Mouse (Mus musculus) spleen, postnatal 10 days (tissue): ENCODE measurements around the gene Syk.

Source experiments
- DNase-seq, 2 experiments: peaks; one replicate each; pipeline ENCODE4 v3.0.0; 2021 to 2022; ENCODE audit warnings: low spot score in 2 of 2

Gene Syk

DNA sequence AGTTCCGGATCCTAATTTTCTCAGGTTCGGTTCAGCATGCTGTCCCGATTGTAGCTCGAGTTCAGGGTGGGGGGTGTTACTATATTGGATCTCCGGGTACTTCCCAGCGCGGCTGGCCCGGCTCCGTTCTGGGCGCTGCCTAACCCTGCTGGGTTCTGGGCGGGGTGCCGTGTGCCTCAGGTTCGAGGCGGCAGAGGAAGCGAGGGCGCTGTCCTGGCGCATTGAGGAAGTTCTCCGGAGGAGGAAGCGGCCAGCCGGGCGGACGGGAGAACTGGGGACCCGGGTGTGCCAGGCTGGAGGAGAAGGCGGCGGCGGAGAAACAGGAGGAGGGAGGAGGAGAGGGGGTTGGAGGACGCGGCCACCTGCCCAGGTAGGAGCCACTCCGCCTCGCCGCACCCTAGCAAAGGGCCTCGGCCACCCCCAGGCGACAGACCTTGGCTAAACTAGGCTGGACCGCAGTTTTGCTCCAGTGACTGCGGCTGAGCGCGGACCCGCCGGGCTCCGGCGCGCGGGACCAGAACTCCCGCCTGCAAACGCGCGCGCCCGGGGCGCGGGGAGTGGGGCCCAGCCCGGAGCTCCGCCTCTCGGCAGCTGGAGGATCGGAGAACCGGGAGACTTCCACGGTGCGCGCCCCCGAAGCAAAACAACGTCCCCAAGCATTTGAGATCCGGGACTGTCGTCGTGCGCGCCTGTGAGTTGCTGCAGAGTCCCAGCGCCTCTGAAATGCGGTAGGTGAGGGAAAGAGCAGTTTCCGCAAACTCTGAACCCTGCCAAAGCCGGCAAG lies at the start of gene Syk:
Syk (plus strand) TSS at position 296 of the 784 bp plus-strand sequence.
- DNase-seq, result peak; percentile 64 to 74

DNA sequence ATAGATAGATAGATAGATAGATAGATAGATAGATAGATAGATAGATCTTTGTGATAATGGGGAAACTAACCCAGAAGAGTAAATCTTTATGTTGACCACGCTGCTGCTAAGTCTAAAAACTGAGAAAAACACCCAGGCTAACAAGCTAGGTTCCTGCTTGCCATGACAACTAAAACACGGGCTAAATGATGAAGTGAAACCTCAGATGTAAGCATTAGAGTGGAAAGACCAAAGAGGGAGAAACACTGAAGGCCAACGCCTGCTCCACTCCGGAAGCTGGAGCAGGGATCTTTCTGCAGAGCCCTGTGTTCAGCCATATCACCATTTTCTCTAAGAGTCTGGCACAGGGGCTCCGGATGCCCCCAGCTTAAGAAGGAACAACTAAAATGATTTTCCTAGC lies 49.3 kb upstream of the Syk start:
- no peak for DNase-seq

DNA sequence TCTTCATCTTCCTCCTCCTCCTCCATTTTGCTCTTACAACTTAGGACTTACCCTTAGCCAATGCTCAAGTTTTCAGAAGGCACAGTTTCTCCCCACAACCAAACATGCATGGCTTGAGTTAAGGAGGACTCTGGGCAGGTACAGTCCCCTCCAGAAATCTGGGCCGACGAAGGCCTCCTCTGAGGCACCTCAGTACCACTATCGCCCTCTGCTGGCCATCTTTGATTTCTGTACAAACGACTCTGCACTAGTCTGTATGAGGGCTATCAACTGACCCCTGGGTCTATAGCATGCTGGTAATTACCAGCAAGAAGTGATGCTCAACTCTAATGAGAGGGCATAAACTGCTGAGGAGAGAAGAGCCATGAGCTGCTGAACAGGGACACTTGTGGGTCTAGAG lies 47.4 kb upstream of the Syk start:
- peak; percentile 45 to 85 for DNase-seq

DNA sequence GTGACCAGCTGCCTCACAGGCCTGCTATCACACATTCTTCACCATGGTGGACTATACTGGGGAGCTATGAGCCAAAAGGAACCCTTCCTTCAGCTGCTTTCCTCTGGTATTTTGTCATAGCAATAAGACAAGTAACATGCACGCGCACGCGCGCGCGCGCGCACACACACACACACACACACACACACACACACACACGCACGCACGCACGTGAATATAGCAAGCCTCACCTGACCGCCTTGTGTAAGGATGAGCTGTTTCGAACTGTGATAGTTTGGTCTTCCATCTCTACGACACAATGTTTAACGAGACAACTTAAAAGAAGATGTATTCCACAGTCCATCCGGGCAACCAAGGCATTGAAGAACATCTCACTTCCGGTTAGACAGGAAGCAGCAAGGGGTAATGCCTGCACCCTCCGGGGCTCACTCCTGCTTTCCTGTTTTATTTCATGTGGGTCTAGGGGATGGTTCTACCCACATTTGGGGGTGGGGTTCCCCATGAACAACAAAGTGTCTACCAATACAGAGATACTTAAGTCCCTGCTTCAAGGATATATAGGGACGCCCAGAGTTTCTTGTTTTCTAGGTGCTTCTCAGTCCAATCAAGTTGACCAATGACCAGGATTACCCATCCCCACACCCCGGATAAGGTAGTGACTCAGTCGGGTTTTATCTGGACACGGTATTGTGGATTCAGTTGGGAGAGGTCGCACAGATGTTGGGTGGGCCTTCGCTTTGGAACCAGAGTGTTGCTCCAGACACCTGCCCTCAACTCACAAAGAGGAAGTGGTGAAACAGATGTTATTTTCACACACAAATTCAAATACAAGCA lies 45.0 kb upstream of the Syk start:
- DNase-seq, result peak in 1 of 2 experiments; percentile 36

DNA sequence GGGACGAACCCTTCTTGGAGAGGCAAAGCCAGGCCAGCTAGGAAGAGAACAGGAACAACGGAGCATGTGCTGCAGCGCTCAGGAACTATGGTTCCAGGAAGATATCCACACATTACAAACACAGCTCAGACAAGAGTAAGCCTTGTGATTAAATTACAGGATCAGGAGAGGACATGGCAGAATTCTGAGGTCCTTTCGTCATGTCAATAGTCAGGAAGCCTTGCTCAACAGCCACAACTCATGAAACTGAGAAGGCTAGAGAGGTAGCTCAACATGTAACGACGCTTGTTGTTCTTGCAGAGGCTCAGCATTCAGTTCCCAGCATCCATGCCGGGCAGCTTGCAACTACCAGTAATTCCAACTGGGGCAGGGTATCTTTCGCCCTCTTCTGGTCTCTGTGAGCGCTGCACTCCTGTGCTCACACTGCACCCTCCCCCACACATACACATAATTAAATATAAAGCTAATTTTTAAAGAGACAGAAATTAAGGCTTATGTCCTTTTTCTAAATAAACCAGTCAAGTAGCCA lies 44.3 kb upstream of the Syk start:
- DNase-seq, result peak in 1 of 2 experiments; percentile 47

DNA sequence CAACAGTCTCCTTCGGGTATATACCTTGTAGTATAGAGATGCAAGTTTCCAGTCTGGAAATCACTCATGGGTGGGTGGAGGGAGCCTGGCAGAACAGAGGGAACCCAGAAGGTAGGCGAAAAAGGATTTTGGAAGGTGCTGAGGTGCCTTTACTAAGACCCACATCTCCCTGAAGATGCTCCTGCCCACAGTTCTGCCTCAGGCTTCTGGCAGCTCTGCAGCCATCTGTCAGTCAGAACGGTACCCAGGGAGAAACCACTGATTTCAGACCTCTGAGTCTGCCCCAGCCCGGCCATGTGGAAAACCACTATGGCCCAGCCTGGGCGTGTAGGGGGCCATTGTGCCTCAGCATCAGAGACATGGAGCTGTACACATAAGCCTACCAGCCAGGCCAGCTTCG lies 43.5 kb upstream of the Syk start:
- DNase-seq, result peak in 1 of 2 experiments; percentile 34

DNA sequence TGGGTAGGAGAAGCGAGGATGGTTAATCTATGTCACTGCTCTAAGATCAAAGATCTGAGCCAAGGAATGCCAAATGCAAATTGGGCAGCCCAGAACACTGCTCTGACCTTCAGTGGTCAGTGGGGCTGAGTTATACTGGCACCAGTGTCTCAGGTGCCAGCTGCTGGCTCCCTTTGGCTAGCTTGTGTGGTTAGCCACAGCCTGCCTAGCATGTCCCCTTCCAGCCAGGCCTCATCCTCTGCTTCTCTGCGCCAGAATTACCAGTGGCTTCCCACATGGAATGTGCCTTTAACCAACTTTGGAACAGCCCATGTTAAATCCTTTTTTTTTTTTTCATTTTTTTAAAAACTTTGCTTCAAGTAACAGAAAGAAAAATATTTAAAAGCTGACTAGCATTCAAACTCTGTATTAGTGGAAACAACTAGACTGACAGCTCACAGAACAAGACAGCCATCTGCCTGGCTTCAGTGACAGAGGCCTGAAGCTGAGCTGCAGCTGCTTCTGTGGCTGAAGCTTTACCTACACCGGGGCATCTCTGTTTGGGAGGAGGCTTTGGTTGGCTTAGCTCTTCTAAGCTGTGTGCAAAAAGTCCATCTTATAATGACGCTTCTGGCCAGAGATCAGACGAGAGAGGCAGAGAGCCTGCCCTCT lies 41.5 kb upstream of the Syk start:
- no peak for DNase-seq

DNA sequence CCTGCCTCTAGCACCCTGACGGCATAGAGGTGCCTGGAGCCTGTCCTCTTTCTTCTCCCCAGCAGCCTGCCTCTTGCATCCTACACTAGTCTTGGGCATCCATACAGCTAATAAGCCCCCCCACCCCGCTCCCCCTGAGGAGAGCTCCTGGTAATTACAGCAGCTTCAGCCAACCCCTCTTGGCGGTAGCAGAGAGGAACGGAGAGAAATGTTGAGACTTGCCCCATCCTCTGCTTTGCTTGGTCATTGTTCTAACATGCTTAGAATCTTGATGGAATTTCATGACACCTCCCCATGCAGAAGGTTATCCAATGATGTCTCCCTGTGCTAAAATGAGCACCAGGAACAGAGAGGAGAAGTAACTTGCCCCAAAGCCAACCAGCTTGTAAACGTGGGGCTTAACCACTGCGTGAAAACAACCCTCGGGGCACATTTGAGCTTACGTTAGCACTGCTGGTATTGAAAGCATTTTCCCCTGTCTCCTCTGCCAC lies 40.9 kb upstream of the Syk start:
- DNase-seq, result no peak

DNA sequence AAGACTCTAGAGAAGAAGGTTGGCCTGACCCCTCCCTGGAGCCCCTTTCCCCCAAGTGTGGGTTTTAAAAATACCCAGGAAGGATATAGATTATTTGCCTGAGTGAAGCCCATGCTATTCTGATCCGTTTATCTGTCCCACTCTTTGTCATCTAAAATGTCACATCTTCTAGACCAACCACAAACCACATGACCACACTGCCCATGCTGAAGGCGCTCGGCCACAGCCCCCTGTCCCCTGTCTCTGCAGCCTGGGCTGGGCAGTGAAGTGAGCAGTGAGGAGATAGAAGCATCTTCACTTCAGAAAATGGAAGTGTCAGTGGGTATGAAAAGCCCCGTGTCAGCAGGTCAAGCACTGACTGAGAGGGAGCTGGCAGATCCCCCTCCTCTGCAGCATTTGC lies 40.3 kb upstream of the Syk start:
- DNase-seq, result no peak

DNA sequence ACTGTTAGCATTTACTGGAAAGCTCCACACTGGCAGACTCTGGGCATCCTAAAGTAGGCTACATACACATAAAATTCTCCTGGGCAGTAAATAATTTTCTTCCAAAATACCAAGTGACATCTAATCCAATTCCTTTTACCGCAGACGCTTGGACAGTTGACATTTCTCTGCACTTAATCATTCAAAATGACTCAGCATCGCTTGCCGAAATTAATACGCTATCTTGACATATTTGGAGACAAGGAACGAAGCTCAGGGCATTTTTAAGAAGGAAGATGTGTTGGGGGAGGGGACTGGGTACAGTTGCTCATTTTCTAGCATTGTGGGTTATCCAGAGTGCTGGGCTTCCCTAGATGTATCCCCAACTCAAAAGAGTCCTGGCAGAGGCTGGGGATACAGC lies 36.7 kb upstream of the Syk start:
- no peak for DNase-seq

DNA sequence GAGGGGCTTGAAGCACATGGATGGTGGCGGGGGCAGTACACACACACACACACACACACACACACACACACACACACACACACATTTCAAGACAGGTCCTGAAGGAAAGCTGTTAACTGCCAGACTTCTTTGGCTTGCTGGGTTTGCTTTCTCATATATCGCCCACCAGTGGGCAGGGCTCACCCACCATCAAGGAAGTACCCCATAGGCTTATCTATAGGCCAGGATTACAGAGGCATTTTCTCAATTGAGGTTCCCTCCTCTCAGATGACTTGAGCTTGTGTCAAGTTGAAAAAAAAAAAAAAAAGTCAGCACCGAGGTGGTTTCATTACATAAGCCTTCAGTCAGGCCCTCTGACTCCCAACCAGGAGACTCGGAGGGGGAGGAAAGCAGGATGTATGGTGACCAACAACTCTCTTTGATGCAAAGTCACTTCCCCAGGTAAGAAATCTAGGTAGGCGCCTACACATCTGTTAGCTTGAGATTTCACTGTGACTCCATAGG lies 32.2 kb upstream of the Syk start:
- DNase-seq, result no peak

DNA sequence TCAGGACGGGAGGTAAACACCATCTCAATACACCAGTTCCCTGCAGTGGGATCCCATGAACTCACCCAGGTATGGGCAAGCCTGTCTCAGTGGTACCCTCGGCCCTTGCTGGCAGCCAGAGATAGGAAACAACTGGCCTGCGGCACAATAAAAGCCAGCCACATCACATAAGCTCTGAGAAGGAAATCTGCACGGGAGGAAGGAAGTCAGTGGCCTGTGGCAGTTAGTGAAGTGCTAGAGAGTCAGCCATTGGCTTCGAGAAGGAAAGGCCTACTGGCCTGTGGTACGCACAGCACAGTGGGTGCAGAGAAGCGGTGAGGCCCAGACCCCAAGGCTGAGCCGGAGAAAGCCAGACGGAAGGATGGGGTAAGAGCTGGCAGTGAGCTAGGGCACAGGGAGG lies 31.7 kb upstream of the Syk start:
- peak in 1 of 2 experiments; percentile 37 for DNase-seq

DNA sequence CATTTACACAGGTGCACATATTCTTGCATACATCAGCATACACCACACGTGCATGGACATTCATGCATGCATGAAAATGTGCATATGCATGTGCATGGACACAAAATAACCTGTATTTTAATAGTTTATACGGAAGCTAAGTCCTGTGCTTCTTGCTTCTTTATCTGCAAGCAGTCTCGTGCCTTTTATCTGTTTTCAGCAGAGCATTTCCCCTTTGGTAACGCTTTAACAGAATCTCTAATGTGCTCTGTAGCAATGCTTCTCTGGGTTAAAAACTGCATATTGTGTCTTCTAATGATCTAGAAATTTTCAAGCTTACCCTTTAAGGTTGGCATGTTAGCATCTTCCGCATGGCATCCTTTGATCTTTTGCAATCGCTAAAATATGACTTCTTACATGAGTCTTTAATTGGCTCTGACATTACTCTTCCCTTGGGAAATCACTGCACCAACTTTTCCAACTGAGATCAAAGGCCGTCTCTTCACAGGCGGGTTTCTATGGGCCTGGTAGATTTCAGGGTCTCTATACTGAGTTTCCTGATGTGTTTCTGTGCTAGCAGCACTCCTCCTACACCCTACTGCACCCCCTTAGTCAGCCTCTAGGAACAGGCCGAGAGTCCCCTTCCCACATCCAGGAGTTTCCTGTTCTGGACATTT lies 30.0 kb upstream of the Syk start:
- no peak for DNase-seq

DNA sequence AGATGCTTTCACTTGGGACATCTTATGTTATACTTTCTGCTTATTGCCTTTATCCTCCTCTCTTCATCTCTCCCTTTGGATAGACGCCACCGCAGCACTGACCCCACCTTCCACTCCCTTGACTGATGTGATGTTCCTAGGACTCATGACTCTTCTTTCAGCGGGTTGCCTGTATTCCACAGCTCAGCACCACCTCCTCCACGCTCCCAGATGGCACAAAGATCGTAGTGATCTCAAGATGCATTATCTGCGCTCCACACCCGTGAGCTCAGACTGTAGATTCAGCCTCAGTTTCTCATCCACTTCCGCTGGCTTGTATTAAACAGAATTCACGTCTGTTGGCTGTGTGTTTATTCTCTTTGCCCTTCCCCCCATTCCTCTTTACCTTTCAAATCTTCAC lies 28.3 kb upstream of the Syk start:
- DNase-seq, result no peak

DNA sequence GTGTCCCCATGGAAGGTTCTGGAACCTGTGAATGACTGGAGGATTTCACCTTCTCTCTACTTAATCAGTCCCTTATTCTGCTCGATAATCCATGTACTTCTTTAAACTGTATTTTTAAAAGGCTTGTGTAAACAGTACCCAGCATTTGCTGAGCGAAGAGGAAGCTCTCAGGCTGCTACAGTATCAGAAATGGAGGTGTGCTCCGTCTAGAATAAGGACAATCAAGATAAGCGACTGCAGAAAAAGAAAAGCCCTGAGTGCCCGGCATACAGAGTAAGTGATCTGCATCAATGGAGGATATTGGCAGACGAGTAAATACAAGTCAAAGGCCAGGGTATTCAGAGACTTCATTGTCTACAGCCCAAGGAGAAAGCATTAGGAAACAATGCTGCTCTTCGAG lies 25.6 kb upstream of the Syk start:
- no peak for DNase-seq

DNA sequence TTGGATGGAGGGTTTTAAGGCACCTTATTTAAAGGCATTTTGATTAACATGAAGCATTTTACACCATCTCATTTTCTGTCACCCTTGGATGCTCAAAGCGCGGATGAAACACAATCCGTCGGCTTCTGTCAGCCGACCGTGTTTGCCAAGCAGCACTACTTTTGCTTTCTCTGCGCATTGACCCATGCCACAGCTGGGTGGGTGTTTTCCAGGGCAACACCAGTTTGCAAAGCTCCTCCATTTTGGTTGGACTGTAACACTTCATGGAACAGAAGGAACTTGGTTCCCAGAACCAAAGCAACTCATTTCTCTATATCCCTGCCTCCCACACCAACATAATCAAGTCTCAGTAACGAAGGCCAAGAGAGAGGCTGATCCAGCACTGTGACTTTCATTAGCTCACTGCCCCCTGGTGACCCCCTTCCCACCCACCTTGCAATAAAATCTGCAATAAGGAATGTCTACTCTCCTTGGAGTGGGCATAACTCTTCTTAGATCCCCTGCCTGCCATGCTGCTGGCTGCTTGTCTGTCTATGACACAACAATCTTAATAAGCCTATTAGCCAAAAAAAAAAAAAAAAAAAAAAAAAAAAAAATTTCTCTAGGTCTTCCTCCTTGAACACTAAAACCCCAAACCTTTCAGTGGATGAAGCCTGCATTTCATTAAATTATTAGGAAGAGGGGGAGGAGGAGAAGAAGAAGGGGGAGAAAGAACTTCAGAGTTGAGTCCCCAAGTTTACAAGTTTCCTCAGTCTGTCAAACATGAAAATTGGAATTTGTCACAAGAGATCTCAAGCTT lies 21.4 kb upstream of the Syk start:
- DNase-seq, result no peak

DNA sequence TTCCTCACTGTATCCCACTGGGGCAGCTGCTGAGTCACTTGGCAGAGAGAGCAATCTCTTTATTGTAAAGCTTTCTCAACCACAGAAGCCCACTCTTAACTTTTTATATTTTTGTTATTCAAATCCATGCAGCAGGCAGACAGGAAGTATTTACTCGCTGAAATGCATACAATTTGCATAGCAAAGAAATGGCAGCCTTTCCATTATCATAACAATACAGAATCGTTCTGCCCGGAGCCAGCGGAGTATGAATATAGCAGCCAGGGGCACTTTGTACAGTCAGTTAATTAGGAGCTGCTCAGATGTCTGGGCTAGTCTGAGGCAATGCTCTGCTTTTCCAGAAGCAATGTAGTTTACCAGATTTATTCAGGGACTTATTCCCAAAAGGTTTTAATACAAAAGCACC lies 20.8 kb upstream of the Syk start:
- DNase-seq, result no peak

DNA sequence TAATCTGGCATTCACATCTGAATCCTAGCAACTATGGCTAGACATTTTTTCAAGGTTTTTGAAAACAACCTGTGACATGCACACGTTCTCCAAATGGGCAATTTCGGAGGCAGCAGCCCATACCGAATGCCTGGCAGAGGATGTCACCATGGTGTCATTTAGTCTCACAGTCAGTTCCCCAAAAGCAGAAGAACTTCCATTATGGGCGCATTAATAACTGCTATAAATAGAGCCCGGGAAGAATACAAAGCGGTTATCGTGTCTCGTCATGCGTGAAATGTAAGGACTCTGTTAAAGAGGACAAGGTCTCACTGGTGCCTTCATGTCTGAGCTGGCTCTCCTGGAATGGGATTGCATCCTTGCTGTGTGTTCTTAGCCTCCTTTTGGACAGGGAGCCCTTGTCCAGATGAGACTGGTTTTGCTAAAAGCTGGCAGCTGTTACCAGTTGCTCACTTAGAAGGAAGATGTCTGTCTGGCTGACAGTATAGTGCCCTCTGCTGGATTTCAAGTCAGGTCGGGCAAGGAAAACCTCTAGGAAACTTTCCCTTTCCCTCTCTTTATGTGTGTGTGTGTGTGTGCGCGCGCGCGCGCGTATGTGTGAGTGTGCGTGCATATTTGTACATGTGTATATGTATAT lies 17.8 kb upstream of the Syk start:
- DNase-seq, result no peak

DNA sequence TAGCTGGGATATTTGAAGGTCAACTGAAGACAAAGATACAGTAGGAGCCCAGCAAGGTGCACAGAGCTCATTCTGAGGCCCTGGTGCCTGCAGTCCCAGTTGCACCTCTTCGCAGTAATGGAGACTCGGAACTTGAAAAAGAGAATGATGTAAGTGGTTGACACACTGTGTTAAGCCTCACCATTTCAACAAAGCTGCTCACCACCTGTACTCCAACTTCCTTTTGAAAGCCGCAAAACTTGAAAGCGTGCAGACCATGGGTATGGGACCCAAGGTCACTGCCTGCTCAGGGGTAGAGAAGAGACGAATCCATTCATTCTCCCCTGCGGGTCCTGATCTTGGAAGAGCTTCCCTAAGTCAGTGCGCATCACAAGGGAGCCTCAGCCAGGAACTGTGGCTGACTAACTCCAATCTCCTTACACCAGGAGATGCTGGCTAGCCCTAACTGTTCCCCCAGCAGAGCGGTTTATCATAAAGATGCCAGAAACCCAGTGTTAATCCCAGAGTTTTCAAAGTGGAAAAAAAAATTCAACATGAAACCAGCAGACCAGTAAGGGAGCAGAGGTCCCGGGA lies 16.7 kb upstream of the Syk start:
- peak in 1 of 2 experiments; percentile 40 for DNase-seq

DNA sequence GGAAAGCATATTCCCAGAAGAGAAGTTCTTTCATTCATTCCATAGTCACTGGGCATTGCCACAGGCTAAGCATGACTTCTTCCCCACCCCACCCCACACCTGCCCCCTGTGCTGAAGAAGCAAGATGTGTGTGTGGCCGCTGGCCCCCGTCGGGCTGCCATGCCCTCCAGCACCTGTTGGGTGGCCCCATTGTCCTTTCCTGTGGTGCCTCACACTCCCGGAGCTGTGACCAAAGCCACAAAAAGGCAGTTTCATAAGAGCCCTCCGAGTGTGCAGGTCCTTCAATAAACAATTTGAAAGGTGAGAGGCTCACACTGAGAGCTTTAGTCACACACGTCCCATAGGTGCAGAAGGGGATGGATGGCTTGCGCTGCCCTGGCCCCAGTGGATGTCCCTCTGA lies 16.2 kb upstream of the Syk start:
- peak in 1 of 2 experiments; percentile 50 for DNase-seq
